Mouse (Mus musculus): ENCODE measurements at regions not wholly inside any gene's neighbourhood (a gene's known extent, or its start where the extent isn't known, plus 50 kb on each side); places are given as distances from the start of the nearest gene placed in this dataset.
A peak's percentile ranks its signal among the peaks of the same experiment; 100 is the strongest.

- Histone ChIP-seq H3K4me2 (replicated peaks; ENCODE audit: low read depth, low read length) (peak overlapping the region; percentile 45), H3K4me3 (ENCODE audit: low read length) (peak overlapping the region; percentile 17), H3K27me3 (ENCODE audit: insufficient read depth, low read length) (no peaks in the 10 kb centered on the region), H3K9ac (replicated peaks; ENCODE audit: low read length) (0 out of 2 replicates have a peak overlapping the region, but pooled peaks have one; percentile 45), H3K36me3 (ENCODE audit: insufficient read depth, low read length) (no peaks in the 10 kb centered on the region), H3K27ac (ENCODE audit: low read length) (peak overlapping the region; percentile 62; the same call in 1 of the 2 replicates), H3K9me3 (ENCODE audit: low read length) (no peaks in the 10 kb centered on the region), H3K4me1 (ENCODE audit: insufficient read depth, low read length) (peaks cover 12% of the 10 kb centered on the region)
- ATAC-seq (ENCODE audit: low FRiP score, low TSS enrichment) = 0 out of 2 replicates have a peak, but pooled peaks have one; percentile 12
- 29% methylated on average over 4 of the region's 6 CpGs for WGBS
Measured at GRCm38 (mm10) chr3:52211303-52211695, 56.8 kb upstream of the Foxo1 start.

- WGBS = 95% methylated on average over 7 of the region's 7 CpGs
- H3K27ac ChIP-seq (ENCODE audit: low read length) = no peak overlapping the region
Measured at GRCm38 (mm10) chr3:52214114-52214513, 54.0 kb upstream of the Foxo1 start.

GRCm38 (mm10) chr3:52215083-52215482 is 53.1 kb upstream of the Foxo1 start:
- ATAC-seq (ENCODE audit: low FRiP score, low TSS enrichment) = no peak
- Histone ChIP-seq H3K36me3 (ENCODE audit: insufficient read depth, low read length) (no peaks in the 10 kb centered on the region), H3K4me3 (ENCODE audit: low read length) (no peak overlapping the region), H3K27ac (ENCODE audit: low read length) (no peak overlapping the region), H3K27me3 (ENCODE audit: insufficient read depth, low read length) (no peaks in the 10 kb centered on the region), H3K4me2 (replicated peaks; ENCODE audit: low read depth, low read length) (no peak overlapping the region), H3K4me1 (ENCODE audit: insufficient read depth, low read length) (peaks cover 12% of the 10 kb centered on the region), H3K9me3 (ENCODE audit: low read length) (no peaks in the 10 kb centered on the region), H3K9ac (replicated peaks; ENCODE audit: low read length) (no peak overlapping the region)
- 82% methylated on average over 9 of the region's 9 CpGs for WGBS

More at GRCm38 (mm10) chr3:52214114-52214513, 54.0 kb upstream of the Foxo1 start:
- no peak overlapping the region for H3K4me3 ChIP-seq (ENCODE audit: low read length)
- H3K9ac ChIP-seq (replicated peaks; ENCODE audit: low read length) = no peak overlapping the region
- peaks cover 12% of the 10 kb centered on the region for H3K4me1 ChIP-seq (ENCODE audit: insufficient read depth, low read length)
- no peak overlapping the region for H3K4me2 ChIP-seq (replicated peaks; ENCODE audit: low read depth, low read length)
- ATAC-seq (ENCODE audit: low FRiP score, low TSS enrichment) = no peak
- no peaks in the 10 kb centered on the region for H3K36me3 ChIP-seq (ENCODE audit: insufficient read depth, low read length)
- H3K9me3 ChIP-seq (ENCODE audit: low read length) = no peaks in the 10 kb centered on the region
- no peaks in the 10 kb centered on the region for H3K27me3 ChIP-seq (ENCODE audit: insufficient read depth, low read length)

Measured in kidney, embryonic 16.5 days (tissue).